In genomic region chr10:95291133-95291876, GRCm38 (mm10) we compare ENCODE assay signal across 15 mouse cellular contexts. TPM values are rescaled to one million over a fixed set of nuclear protein-coding genes. Genes with fewer than 3 reads are reported as not detected.
DNase-seq lines count a peak whose midpoint lies in the region; ATAC-seq lines count a peak whose summit lies in the region.
"Had no signal": no experiment of that assay in that cellular context is flagged by ENCODE, and none has a peak within 500 bp of the region (broad histone marks: within the 10 kb centered on the region; RNA-seq: fewer than 3 reads in every experiment).

No protein-coding gene starts in this region.

- WGBS in liver, embryonic 16.5 days (ENCODE audit: insufficient replicate concordance): 40% methylated on average over 13 of the region's 13 CpGs
- WGBS in hindbrain, embryonic 12.5 days: 86% methylated on average over 13 of the region's 13 CpGs
- 85% methylated on average over 13 of the region's 13 CpGs for WGBS in neural tube, embryonic 15.5 days

- no peaks in the 10 kb centered on the region for H3K27me3 ChIP-seq in liver, embryonic 16.5 days (ENCODE audit: control insufficient read depth, insufficient read depth, low read depth, low read length)
- no peaks in the 10 kb centered on the region for H3K27me3 ChIP-seq in hindbrain, embryonic 12.5 days
- H3K27me3 ChIP-seq in neural tube, embryonic 15.5 days (replicated peaks): no peaks in the 10 kb centered on the region
- H3K27me3 ChIP-seq: limb, embryonic 13.5 days had no signal

- no peak overlapping the region for H3K4me3 ChIP-seq in liver, embryonic 16.5 days (ENCODE audit: low read depth, low read length)
- no peak overlapping the region for H3K4me3 ChIP-seq in hindbrain, embryonic 12.5 days
- no peak overlapping the region for H3K4me3 ChIP-seq in neural tube, embryonic 15.5 days (replicated peaks)
- H3K4me3 ChIP-seq: heart, adult 2 months; limb, embryonic 13.5 days had no signal

- peak overlapping the region; percentile 31; the same call in 1 of the 2 replicates for H3K9ac ChIP-seq in liver, embryonic 16.5 days (ENCODE audit: low read depth, low read length)
- no peak overlapping the region for H3K9ac ChIP-seq in hindbrain, embryonic 12.5 days
- H3K9ac ChIP-seq in neural tube, embryonic 15.5 days (replicated peaks): no peak overlapping the region
- H3K9ac ChIP-seq: limb, embryonic 13.5 days had no signal

- H3K4me1 ChIP-seq in liver, embryonic 16.5 days (ENCODE audit: control insufficient read depth, low read depth, low read length): peaks cover 35% of the 10 kb centered on the region
- no peaks in the 10 kb centered on the region for H3K4me1 ChIP-seq in hindbrain, embryonic 12.5 days
- H3K4me1 ChIP-seq in neural tube, embryonic 15.5 days: no peaks in the 10 kb centered on the region
- H3K4me1 ChIP-seq: limb, embryonic 13.5 days had no signal

- peak; percentile 93 for DNase-seq in heart, adult 11 months
- DNase-seq in heart, postnatal 4 days: no peak
- DNase-seq in c-Kit-positive CD71-negative TER-119-negative erythroid progenitor cells, embryonic 14.5 days (ENCODE audit: low read depth): peak; percentile 55
- no peak for DNase-seq in right cerebral cortex, postnatal 14 days
- DNase-seq: cerebellum, adult 2 months; heart, adult 2 months; heart, postnatal 36 days; kidney, postnatal 25 days had no signal

- no peaks in the 10 kb centered on the region for H3K9me3 ChIP-seq in liver, embryonic 16.5 days (replicated peaks; ENCODE audit: control insufficient read depth, low read length)
- H3K9me3 ChIP-seq in hindbrain, embryonic 12.5 days (replicated peaks): no peaks in the 10 kb centered on the region
- no peaks in the 10 kb centered on the region for H3K9me3 ChIP-seq in neural tube, embryonic 15.5 days (replicated peaks)
- H3K9me3 ChIP-seq: limb, embryonic 13.5 days had no signal

- 0 out of 2 replicates have a peak overlapping the region, but pooled peaks have one; percentile 9 for H3K4me2 ChIP-seq in liver, embryonic 16.5 days (ENCODE audit: low read depth, low read length)
- H3K4me2 ChIP-seq in hindbrain, embryonic 12.5 days (replicated peaks): no peak overlapping the region
- no peak overlapping the region for H3K4me2 ChIP-seq in neural tube, embryonic 15.5 days
- H3K4me2 ChIP-seq: limb, embryonic 13.5 days had no signal

- peak overlapping the region; percentile 52 for H3K27ac ChIP-seq in liver, embryonic 16.5 days (ENCODE audit: low read length)
- no peak overlapping the region for H3K27ac ChIP-seq in hindbrain, embryonic 12.5 days
- no peak overlapping the region for H3K27ac ChIP-seq in neural tube, embryonic 15.5 days (replicated peaks)
- H3K27ac ChIP-seq: heart, adult 2 months; limb, embryonic 13.5 days had no signal

- ATAC-seq in liver, embryonic 16.5 days (ENCODE audit: low read depth): peak; percentile 61
- peak; percentile 85 for ATAC-seq in monocyte, adult 5-6 weeks (replicated peaks; ENCODE audit: insufficient number of reproducible peaks, low FRiP score, low TSS enrichment, poor library complexity, severe bottlenecking)
- no peak for ATAC-seq in hindbrain, embryonic 12.5 days (ENCODE audit: low FRiP score)
- ATAC-seq in neural tube, embryonic 15.5 days (ENCODE audit: low FRiP score): no peak
- ATAC-seq: intestine, postnatal 0 days; midbrain, embryonic 16.5 days had no signal

- no peaks in the 10 kb centered on the region for H3K36me3 ChIP-seq in liver, embryonic 16.5 days (ENCODE audit: control insufficient read depth, insufficient read depth)
- H3K36me3 ChIP-seq in hindbrain, embryonic 12.5 days: no peaks in the 10 kb centered on the region
- no peaks in the 10 kb centered on the region for H3K36me3 ChIP-seq in neural tube, embryonic 15.5 days
- H3K36me3 ChIP-seq: limb, embryonic 13.5 days had no signal

RNA-seq across cellular contexts. Expression of gene Cradd, which starts 32.6 kb away (rescaled TPM):
- 10 to 100 TPM; 11.3 to 12.2 TPM for total RNA-seq in heart, postnatal 4 days (2021)
- polyA plus RNA-seq in liver, embryonic 16.5 days (2015; fragmentation: Nextera tagmentation; extraction: Ambion mirVana): 4.2 and 4.4 TPM in 2 replicates
- 3.2 to 12.0 TPM (median 4.6 TPM) in 3 replicates for total RNA-seq in monocyte, adult 5-6 weeks (2017)
- polyA plus RNA-seq in hindbrain, embryonic 12.5 days (2016; fragmentation: Nextera tagmentation; extraction: Ambion mirVana): 12.0 and 12.4 TPM in 2 replicates
- polyA plus RNA-seq in neural tube, embryonic 15.5 days (2015; fragmentation: Nextera tagmentation; extraction: Ambion mirVana): 8.2 and 9.8 TPM in 2 replicates

Comparison
In these comparisons a context has a peak if more than half of its experiments do, and no peak if none do; other contexts are left out.
1. DNase-seq: peak in heart, adult 11 months (single experiment) and c-Kit-positive CD71-negative TER-119-negative erythroid progenitor cells, embryonic 14.5 days (single experiment); none in heart, postnatal 4 days (single experiment) and right cerebral cortex, postnatal 14 days (single experiment).
2. ATAC-seq: peak in liver, embryonic 16.5 days (single experiment) and monocyte, adult 5-6 weeks (single experiment); none in hindbrain, embryonic 12.5 days (single experiment) and neural tube, embryonic 15.5 days (single experiment).